Mouse (Mus musculus) layer of hippocampus, adult 2 months (tissue): ENCODE measurements around the gene B9d1. TPM values are rescaled to one million over a fixed set of nuclear protein-coding genes. Genes with fewer than 3 reads are reported as not detected.
A peak's percentile ranks its signal among the peaks of the same experiment; 100 is the strongest.

Source experiments
- DNase-seq, 2 experiments: peaks; one replicate each; pipeline ENCODE4 v3.0.0; 2022; ENCODE audit warnings: low spot score in 2 of 2
- H3K27ac ChIP-seq: fragments of 200-600 bp; 2 replicates; pipeline ENCODE4 v1.8.1; 2022
- H3K4me3 ChIP-seq: fragments of 200-600 bp; 2 replicates; pipeline ENCODE4 v1.8.1; 2022; ENCODE audit warnings: mild to moderate bottlenecking
- CTCF ChIP-seq: fragments of 200-600 bp; conservative IDR thresholded peaks from 2 replicates; pipeline ENCODE4 v1.8.1; 2022; ENCODE audit warnings: antibody characterized with exemption, mild to moderate bottlenecking, moderate library complexity
- long read RNA-seq, 2 experiments: library from polyadenylated mRNA; stranded (forward); transcript quantifications; one replicate each; pipeline ENCODE4 v2.0.0; 2021; ENCODE audit warnings: borderline mapping rate in 2 of 2
- total RNA-seq, 2 experiments: library from RNA; stranded (reverse); gene quantifications; 2 replicates each; pipeline ENCODE4 v1.2.3; 2021

Gene B9d1
- total RNA-seq, result 10 to 100 TPM; 47.4 to 47.9 TPM
- long read RNA-seq, experiment 1, transcript B9d1-201 (7 exons, 817 nt), result major isoform, 13 of 29 reads
- long read RNA-seq, experiment 1, partial matches to known transcripts, result 1 of 29 reads
- long read RNA-seq, experiment 1, other reads (novel, unspliced or antisense), result 11 of 29 reads
- long read RNA-seq, experiment 2, transcript B9d1-201 (7 exons, 817 nt), result major isoform, 22 of 36 reads
- long read RNA-seq, experiment 2, partial matches to known transcripts, result 1 of 36 reads
- long read RNA-seq, experiment 2, other reads (novel, unspliced or antisense), result 10 of 36 reads

- peak within 1 kb of the TSS; percentile 72 for H3K4me3 ChIP-seq
- TF ChIP-seq CTCF, result peak; percentile 94
These were observed at the start of gene B9d1 for GRCm38 (mm10) chr11:61504713-61505257. TSS of gene B9d1 (plus strand) at chr11:61505144.

GRCm38 (mm10) chr11:61464071-61464470, 40.9 kb upstream of the B9d1 start:
- no peak for DNase-seq
- TF ChIP-seq CTCF, result no peak
- no peak overlapping the region for H3K27ac ChIP-seq
- no peak overlapping the region for H3K4me3 ChIP-seq

More at GRCm38 (mm10) chr11:61504713-61505257, at the start of gene B9d1:
- DNase-seq, result peak; percentile 95 to 96
- peak within 1 kb of the TSS; percentile 99 for H3K27ac ChIP-seq

DNA sequence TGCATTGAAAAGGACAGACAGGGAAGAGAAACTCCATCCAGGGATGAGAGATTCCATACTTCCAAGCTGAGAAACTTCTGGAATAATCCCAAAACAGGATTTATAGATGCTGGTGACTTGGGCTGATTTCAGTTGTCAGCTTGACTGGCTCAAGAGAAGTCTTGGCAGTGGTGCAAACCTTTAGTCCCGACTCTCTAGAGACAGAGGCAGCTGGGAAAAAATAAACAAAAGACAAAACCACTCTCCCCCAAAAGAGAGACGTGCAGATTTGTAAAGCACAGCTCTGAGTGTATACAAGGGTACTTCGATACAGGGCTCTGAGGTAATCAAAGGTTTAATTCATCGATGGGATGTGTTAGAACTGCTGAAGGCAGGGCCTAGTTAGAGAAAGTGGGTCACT, 39.5 kb upstream of the B9d1 start:
- DNase-seq, result no peak
- no peak for TF ChIP-seq CTCF
- Histone ChIP-seq H3K4me3 (no peak overlapping the region), H3K27ac (no peak overlapping the region)

DNA sequence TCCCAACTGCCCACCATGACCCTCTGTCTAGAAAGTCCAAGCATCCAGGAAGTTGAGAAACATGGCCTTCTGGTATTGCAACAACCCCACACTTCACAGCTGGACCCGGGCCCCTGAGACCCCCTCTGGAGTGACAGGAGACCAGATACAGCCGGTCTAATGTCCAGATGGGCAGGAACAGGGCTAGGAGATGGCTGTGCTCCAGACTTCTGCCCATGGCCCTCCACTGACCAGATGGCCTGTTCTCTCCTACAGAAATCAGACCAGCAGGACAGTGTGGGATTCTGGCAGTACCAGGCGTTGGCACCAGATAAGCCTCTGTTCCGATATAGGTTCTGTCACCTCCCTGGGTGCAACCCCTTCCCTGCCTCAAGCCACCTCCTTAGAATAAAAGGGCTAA, 36.4 kb upstream of the B9d1 start:
- no peak overlapping the region for H3K4me3 ChIP-seq
- H3K27ac ChIP-seq, result no peak overlapping the region
- no peak for DNase-seq
- TF ChIP-seq CTCF, result no peak

DNA sequence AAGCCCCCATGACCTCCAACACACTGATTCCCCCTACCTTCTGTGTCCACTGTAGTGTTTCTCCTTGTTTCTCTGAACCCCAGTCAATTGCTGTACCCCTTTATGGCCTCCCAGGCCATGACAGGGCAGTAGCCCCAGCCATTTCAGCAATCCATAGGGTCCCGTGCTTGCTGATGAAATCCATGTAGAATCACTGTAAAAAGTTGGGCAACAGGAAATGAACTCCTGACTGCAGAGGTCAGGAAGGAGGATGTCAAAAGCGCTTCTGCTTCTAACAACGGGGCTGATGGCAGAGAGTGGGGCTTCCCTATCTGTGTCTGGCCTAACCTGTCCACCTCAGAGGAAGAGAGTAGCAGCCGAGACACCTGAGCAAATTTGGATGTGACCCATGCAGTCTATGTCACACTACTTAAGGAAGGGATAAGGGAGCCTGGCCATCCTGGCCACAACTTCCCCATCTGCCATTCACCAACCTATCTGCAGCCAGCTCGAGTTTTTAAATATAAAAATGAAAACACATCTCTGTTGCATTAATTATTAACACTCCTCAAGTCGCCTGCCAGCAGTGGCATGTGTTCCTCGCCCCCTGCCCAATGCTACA, 35.5 kb upstream of the B9d1 start:
- no peak overlapping the region for H3K27ac ChIP-seq
- no peak overlapping the region for H3K4me3 ChIP-seq
- no peak for DNase-seq
- TF ChIP-seq CTCF, result no peak

DNA sequence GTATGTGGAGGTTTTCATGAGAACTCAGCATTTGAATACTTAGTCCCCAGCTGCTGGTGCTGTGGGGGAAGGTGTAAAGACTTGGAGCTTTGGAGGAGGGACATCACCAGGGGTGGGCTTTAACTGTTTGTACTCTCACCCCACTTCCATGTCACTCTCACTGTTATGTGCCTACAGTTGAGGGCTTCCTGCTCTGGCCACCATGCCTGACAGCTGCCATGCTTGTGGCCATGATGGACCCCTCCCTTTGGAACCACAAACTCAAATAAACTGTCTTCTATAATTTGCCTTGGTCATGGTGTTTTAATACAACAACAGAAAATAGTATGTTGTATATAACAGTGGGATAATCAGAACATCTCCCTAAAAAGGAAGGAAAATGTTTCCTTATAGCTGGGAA, 34.1 kb upstream of the B9d1 start:
- Histone ChIP-seq H3K27ac (no peak overlapping the region), H3K4me3 (no peak overlapping the region)
- no peak for TF ChIP-seq CTCF
- DNase-seq, result no peak

DNA sequence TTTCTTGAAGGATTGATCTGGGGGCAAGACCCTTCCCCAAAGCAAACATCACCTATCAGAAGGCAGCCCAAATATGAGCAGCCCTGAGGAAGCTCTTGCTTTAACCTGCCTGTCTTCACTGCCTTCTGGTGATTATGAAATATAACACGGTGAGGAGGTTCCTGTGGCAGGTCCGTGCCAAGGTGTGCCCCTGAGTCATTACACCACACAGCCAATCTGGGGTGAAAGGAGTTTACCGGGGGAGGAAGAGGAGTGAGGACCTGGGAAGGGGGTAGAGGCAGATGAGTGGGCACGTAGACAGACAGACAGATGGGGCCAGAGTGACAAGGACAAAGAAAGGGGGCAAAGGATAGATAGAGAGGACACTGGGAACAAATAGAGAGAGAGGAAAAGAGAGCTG, 31.3 kb upstream of the B9d1 start:
- TF ChIP-seq CTCF, result no peak
- Histone ChIP-seq H3K4me3 (no peak overlapping the region), H3K27ac (no peak overlapping the region)
- no peak for DNase-seq

DNA sequence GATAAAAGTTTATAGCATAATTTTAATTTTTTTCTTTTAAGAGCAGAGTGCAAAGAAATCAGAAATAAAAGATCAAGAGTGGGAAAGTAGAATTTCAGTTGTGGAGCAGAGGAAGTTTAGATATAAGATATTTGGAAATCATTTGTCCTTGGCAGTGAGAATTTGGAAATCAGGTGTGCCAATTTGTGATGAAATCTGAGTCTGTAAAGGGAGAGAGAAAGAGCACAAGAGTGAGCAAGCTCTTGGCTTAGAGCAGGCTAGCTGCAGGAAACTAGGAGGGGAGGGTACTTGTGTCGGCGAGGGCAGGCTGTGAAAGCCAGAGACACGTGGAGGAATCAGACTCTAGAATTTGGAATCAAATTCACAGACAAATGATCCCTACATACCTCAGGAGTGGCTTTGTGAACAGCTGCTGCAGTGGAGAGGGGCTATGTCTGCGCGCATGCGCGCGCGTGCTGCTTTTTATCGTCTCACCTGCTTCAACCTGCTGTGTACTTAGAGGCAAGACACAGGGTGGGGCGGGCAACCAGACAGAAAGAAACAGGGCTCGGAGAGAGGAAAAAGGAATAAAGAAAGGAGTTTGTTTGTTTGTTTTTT, 28.1 kb upstream of the B9d1 start:
- DNase-seq, result no peak
- Histone ChIP-seq H3K4me3 (peak overlapping the region; percentile 46), H3K27ac (peak overlapping the region; percentile 77)
- no peak for TF ChIP-seq CTCF

DNA sequence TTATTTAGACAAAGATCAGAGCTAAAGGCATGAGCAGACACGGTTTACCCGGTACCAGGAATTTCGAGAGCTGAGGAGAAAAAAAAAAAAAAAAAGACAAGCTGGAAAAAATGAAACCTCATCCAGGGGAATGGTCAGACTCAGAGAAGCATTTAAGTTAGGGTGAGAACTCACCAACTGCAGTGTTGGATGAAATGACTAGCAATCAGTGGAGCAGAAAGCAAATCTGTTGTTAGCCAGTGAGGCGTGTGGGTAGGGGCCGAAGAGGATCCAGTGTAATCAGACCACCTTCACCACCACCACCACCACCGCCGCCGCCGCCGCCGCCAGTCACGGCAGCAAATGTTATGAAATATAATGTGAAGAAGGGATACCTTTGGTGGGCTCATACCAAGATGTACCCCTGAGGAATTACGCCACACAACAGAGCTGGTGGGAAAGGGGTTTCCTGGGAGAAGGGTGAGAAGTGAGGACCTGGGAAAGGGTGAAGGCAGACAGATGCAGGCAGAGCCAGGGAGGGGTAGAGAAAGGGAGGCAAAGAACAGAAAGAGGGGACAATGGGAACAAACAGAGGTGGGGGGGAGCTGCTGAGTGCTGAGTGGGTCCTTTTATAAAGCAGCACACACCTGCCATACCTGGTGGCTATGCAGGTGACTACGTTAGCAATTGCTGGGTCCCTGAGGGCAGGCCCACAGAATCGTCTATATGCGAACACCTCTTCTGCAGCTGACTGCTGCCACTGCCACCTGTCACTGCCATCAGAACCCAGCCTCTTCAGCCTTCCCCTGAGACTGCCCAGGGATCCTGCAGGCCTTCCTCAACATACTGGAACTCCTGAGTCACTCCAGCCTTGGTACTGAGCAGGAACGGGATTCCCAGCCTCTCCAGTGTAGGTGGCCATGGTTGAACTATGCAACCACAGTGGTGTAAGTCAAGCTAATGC, 27.1 kb upstream of the B9d1 start:
- peak overlapping the region; percentile 46 for H3K4me3 ChIP-seq
- no peak for DNase-seq
- TF ChIP-seq CTCF, result no peak
- peak overlapping the region; percentile 77 for H3K27ac ChIP-seq

DNA sequence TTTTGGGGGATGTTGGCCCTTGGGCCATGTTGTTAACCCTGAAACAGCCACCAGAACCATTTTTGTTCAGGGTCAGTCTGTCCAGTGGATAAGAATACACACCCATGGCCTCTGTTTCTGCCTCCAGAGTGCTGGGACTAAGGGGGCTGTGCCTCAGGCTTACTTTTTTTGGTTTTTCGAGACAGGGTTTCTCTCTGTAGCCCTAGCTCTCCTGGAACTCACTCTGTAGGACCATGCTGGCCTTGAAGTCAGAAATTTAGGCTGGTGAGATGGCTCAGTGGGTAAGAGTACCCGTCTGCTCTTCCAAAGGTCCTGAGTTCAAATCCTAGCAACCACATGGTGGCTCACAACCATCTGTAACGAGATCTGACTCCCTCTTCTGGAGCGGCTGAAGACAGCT, 26.2 kb upstream of the B9d1 start:
- TF ChIP-seq CTCF, result no peak
- Histone ChIP-seq H3K4me3 (no peak overlapping the region), H3K27ac (peak overlapping the region; percentile 77; the same call in 1 of the 2 replicates)
- DNase-seq, result no peak

DNA sequence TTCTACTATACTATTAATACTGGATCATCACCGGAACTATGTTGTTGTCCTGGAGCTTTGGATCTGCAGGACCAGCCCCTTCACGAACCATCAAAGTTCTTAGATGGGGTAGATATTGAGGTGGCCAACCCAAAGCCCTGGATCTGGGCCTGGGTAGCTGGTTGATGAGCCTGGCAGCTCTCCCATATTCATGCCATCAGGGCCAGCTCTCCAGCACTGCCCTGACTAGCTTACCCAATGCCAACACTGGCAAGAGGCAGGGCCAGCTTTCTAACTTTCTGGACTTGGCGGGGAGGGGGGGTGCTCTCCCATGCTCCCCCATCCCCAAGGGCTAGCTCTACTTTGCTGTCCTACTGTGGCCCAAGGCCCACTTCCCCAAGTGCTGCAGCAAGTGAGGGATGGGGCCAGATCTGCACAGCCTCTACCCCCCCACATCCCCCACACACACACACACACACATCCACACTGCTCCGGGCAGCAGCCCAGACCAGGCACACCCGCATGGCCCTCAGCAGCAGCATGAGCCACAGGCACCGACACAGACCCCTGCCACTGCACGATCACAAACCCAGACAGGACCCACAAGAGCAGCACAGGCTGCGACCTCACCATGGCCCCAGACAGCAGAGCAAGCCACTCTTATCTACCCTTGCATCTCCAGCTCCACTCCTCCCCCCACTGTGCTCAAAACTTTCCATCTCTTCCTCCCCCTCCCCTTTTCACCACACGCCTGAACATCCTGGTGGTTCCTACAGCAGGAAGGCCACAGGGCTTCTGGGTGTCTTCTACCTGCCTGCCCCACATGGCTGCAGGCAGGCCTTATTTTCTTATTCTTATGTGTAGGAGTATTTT, 23.5 kb upstream of the B9d1 start:
- no peak for DNase-seq
- Histone ChIP-seq H3K4me3 (no peak overlapping the region), H3K27ac (no peak overlapping the region)
- no peak for TF ChIP-seq CTCF

DNA sequence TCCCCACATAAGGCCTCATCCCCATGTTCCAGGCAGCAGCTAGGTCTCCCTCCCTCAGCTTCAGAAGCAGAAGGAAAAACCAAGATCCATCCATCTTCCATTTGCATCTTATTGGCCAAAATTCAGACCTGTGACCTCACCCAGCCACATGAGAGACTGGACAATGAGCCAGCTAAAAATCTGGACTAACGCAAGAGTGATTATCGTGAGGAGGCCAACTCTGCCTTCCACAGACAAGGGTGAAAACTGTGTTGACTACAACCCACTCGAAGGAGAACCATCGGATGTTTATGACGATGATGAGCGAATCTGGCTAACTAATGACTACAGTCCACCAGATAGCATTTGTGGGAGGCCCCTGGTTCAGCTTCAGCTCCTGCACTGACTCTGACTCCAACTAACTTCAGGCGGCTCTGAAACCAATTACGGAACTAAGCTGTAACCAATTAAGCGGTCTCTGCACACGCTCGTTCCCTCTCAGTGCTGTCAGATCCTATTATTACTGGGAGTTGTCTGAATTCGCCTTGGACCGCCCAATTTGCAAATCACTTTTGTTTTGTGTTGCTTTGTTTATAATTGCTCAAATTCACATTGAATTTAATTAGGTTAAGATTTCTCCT, 21.6 kb upstream of the B9d1 start:
- TF ChIP-seq CTCF, result no peak
- Histone ChIP-seq H3K27ac (peak overlapping the region; percentile 90; the same call in 1 of the 2 replicates), H3K4me3 (no peak overlapping the region)
- no peak for DNase-seq
